ENCODE assay signal across 10 mouse cellular contexts in genomic region chr17:86203531-86204450, GRCm38 (mm10). TPM values are rescaled to one million over a fixed set of nuclear protein-coding genes. Genes with fewer than 3 reads are reported as not detected.
A peak's percentile ranks its signal among the peaks of the same experiment; 100 is the strongest.
DNase-seq lines count a peak whose midpoint lies in the region; ATAC-seq and TF ChIP-seq lines count a peak whose summit lies in the region.
"Had no signal": no experiment of that assay in that cellular context is flagged by ENCODE, and none has a peak within 500 bp of the region (broad histone marks: within the 10 kb centered on the region; RNA-seq: fewer than 3 reads in every experiment).

No protein-coding gene starts in this region.

- 48% methylated on average over 20 of the region's 20 CpGs for WGBS in kidney, embryonic 16.5 days
- WGBS in kidney, adult 2 months = 59% methylated on average over 20 of the region's 20 CpGs

- H3K9ac ChIP-seq in kidney, embryonic 16.5 days (replicated peaks; ENCODE audit: low read length) = no peak overlapping the region
- H3K9ac ChIP-seq: liver, embryonic 15.5 days had no signal

- no peak overlapping the region for H3K4me3 ChIP-seq in kidney, embryonic 16.5 days (ENCODE audit: low read length)
- no peak overlapping the region for H3K4me3 ChIP-seq in kidney, adult 2 months (ENCODE audit: insufficient read depth, low read depth, low read length)
- H3K4me3 ChIP-seq: liver, embryonic 15.5 days had no signal

- no peak for TF ChIP-seq POLR2A in kidney, adult 2 months (IDR thresholded peaks at IDR 0.05; ENCODE audit: low read depth, low read length)

- TF ChIP-seq CTCF in kidney, adult 2 months (conservative IDR thresholded peaks at IDR 0.05; ENCODE audit: insufficient read depth, insufficient read length, low read depth, low read length) = no peak

- H3K4me1 ChIP-seq in kidney, embryonic 16.5 days (ENCODE audit: insufficient read depth, low read length) = peaks cover 27% of the 10 kb centered on the region
- H3K4me1 ChIP-seq in kidney, adult 2 months (ENCODE audit: control insufficient read depth, insufficient read depth, low read length) = peaks cover 6% of the 10 kb centered on the region

- no peak overlapping the region for H3K27ac ChIP-seq in kidney, embryonic 16.5 days (ENCODE audit: low read length)
- H3K27ac ChIP-seq in kidney, adult 2 months (ENCODE audit: insufficient read depth, low read depth, low read length) = no peak overlapping the region
- H3K27ac ChIP-seq: liver, embryonic 15.5 days had no signal

- H3K27me3 ChIP-seq in kidney, embryonic 16.5 days (ENCODE audit: insufficient read depth, low read length) = no peaks in the 10 kb centered on the region
- H3K27me3 ChIP-seq in kidney, adult 2 months (replicated peaks; ENCODE audit: control insufficient read depth, insufficient read depth, low read length) = no peaks in the 10 kb centered on the region
- H3K27me3 ChIP-seq: liver, embryonic 15.5 days had no signal

- ATAC-seq in kidney, embryonic 16.5 days (ENCODE audit: low FRiP score, low TSS enrichment) = no peak
- peak; percentile 29; the same call in 1 of the 2 replicates for ATAC-seq in megakaryocyte progenitor cell, adult 5-6 weeks (replicated peaks; ENCODE audit: poor library complexity)

- peak; percentile 37 for DNase-seq in kidney, adult 11 months
- DNase-seq in cerebellum, postnatal 25 days = peak; percentile 68 to 84
- peak; percentile 68 for DNase-seq in kidney, adult 2 months
- DNase-seq in urinary bladder, postnatal 10 days (ENCODE audit: low spot score) = no peak
- no peak for DNase-seq in right cerebral cortex, postnatal 14 days
- DNase-seq in c-Kit-positive CD71-positive TER-119-positive erythroid progenitor cells, embryonic 14.5 days (ENCODE audit: low spot score) = no peak
- DNase-seq: thymus, postnatal 4 days had no signal

- H3K9me3 ChIP-seq in kidney, embryonic 16.5 days (ENCODE audit: low read length) = no peaks in the 10 kb centered on the region
- H3K9me3 ChIP-seq: liver, embryonic 15.5 days had no signal

- H3K4me2 ChIP-seq in kidney, embryonic 16.5 days (replicated peaks; ENCODE audit: low read depth, low read length) = no peak overlapping the region
- H3K4me2 ChIP-seq: liver, embryonic 15.5 days had no signal

- no peaks in the 10 kb centered on the region for H3K36me3 ChIP-seq in kidney, embryonic 16.5 days (ENCODE audit: insufficient read depth, low read length)
- no peaks in the 10 kb centered on the region for H3K36me3 ChIP-seq in kidney, adult 2 months (ENCODE audit: control insufficient read depth, insufficient read depth, low read length)
- H3K36me3 ChIP-seq: liver, embryonic 15.5 days had no signal

RNA-seq across cellular contexts. Expression of gene Prkce, which starts 36.2 kb away (rescaled TPM):
- polyA plus RNA-seq in kidney, embryonic 16.5 days (2015; fragmentation: Nextera tagmentation; extraction: Ambion mirVana) = 5.5 and 5.9 TPM in 2 replicates
- 5.0 and 6.1 TPM in 2 replicates for polyA plus RNA-seq in kidney, adult 2 months (2012; rRNA removed)
- 4.2 and 4.8 TPM in 2 replicates for total RNA-seq in megakaryocyte progenitor cell, adult 5-6 weeks (2015)
- 1.7 and 3.1 TPM in 2 replicates for total RNA-seq in megakaryocyte progenitor cell, adult 5-6 weeks (2017)

RNA-seq across cellular contexts. Expression of gene Srbd1, which starts 58.8 kb away (rescaled TPM):
- polyA plus RNA-seq in kidney, embryonic 16.5 days (2015; fragmentation: Nextera tagmentation; extraction: Ambion mirVana) = 21.0 and 22.3 TPM in 2 replicates
- polyA plus RNA-seq in kidney, adult 2 months (2012; rRNA removed) = 2.3 and 3.6 TPM in 2 replicates
- total RNA-seq in megakaryocyte progenitor cell, adult 5-6 weeks (2015) = 22.6 and 33.1 TPM in 2 replicates
- 22.9 and 25.8 TPM in 2 replicates for total RNA-seq in megakaryocyte progenitor cell, adult 5-6 weeks (2017)

Comparison
In these comparisons a context has a peak if more than half of its experiments do, and no peak if none do; other contexts are left out.
1. DNase-seq: peak in kidney, adult 11 months (single experiment), cerebellum, postnatal 25 days (2 of 2) and kidney, adult 2 months (single experiment); none in urinary bladder, postnatal 10 days (single experiment), right cerebral cortex, postnatal 14 days (single experiment) and c-Kit-positive CD71-positive TER-119-positive erythroid progenitor cells, embryonic 14.5 days (single experiment).